Mouse (Mus musculus) heart, embryonic 14.5 days (tissue): Measurements from ENCODE around the gene Tshz2. TPM values are rescaled to one million over a fixed set of nuclear protein-coding genes. Genes with fewer than 3 reads are reported as not detected.
A peak's percentile ranks its signal among the peaks of the same experiment; 100 is the strongest.

Experiments
- ATAC-seq: fragments of 200-750 bp; cut with Nextera tagmentation; 2 replicates; pipeline ENCODE4 v1.8.0; 2017; ENCODE audit warnings: low read depth, moderate TSS enrichment; ENCODE audit not compliant: insufficient number of reproducible peaks, insufficient read depth, low FRiP score
- H3K27ac ChIP-seq, 2 experiments: fragments of 200-500 bp in 1 of 2; fragments of 300-500 bp in 1 of 2; sonication (generic) in 1 of 2; replicated peaks in 1 of 2; 2 replicates each; pipeline ENCODE4 v1.5.1; 2012 to 2014; ENCODE audit warnings: low read depth in 2 of 2, low read length in 2 of 2, control low read depth in 1 of 2, mild to moderate bottlenecking in 1 of 2, mixed read lengths in 1 of 2; ENCODE audit not compliant: control insufficient read depth in 1 of 2, insufficient read depth in 1 of 2
- H3K27me3 ChIP-seq: fragments of 300-500 bp; sonication (generic); 2 replicates; pipeline ENCODE4 v1.6.1; 2014; ENCODE audit warnings: mild to moderate bottlenecking, low read length, control low read depth; ENCODE audit not compliant: control insufficient read depth, insufficient read depth
- H3K36me3 ChIP-seq: fragments of 300-500 bp; sonication (generic); 2 replicates; pipeline ENCODE4 v1.6.1; 2014; ENCODE audit warnings: mild to moderate bottlenecking, control low read depth, low read length, mixed read lengths; ENCODE audit not compliant: control insufficient read depth, insufficient read depth
- H3K4me1 ChIP-seq, 2 experiments: fragments of 200-500 bp in 1 of 2; fragments of 300-500 bp in 1 of 2; sonication (generic) in 1 of 2; 2 replicates each; pipeline ENCODE4 v1.6.1; 2012 to 2014; ENCODE audit warnings: low read length in 2 of 2, control low read depth in 1 of 2, mixed read lengths in 1 of 2; ENCODE audit not compliant: control insufficient read depth in 2 of 2, insufficient read depth in 2 of 2
- H3K4me2 ChIP-seq: fragments of 300-500 bp; sonication (generic); 2 replicates; pipeline ENCODE4 v1.6.1; 2014; ENCODE audit warnings: mild to moderate bottlenecking, low read length
- H3K4me3 ChIP-seq, 2 experiments: fragments of 200-500 bp in 1 of 2; fragments of 300-500 bp in 1 of 2; sonication (generic) in 1 of 2; 2 replicates each; pipeline ENCODE4 v1.5.1; 2012 to 2014; ENCODE audit warnings: low read length in 2 of 2, mild to moderate bottlenecking in 2 of 2, control low read depth in 1 of 2, low read depth in 1 of 2, moderate library complexity in 1 of 2; ENCODE audit not compliant: control insufficient read depth in 1 of 2, insufficient read depth in 1 of 2
- H3K9ac ChIP-seq: fragments of 300-500 bp; sonication (generic); 2 replicates; pipeline ENCODE4 v1.6.1; 2014; ENCODE audit warnings: mild to moderate bottlenecking, low read length
- H3K9me3 ChIP-seq: fragments of 300-500 bp; sonication (generic); 2 replicates; pipeline ENCODE4 v1.6.1; 2016; ENCODE audit warnings: low read length, control low read depth; ENCODE audit not compliant: control insufficient read depth
- WGBS: fragments of 180-500 bp; shearing (Covaris S2); extraction: QIAGEN DNeasy Blood & Tissue Kit; methylation state at CpG from one replicate; pipeline ENCODE4 v1.1.7; 2014; 5-methylcytosine and 5-hydroxymethylcytosine counted together
- polyA plus RNA-seq: library from polyadenylated mRNA; unstranded; fragments of >200 nt; fragmentation: Nextera tagmentation; extraction: Ambion mirVana; gene quantifications from 2 replicates; pipeline ENCODE4 v1.2.1, GENCODE M21; 2014

The Tshz2 gene
- polyA plus RNA-seq, 1 experiment from 2014 or later: 3.4 TPM

GRCm38 (mm10) chr2:169699862-169700511 lies 67.2 kb downstream of the Tshz2 start:
- 5% methylated on average over 7 of the region's 7 CpGs for WGBS
- no peaks in the 10 kb centered on the region for H3K9me3 ChIP-seq
- H3K9ac ChIP-seq: no peak overlapping the region
- H3K27me3 ChIP-seq: no peaks in the 10 kb centered on the region
- H3K36me3 ChIP-seq: no peaks in the 10 kb centered on the region
- peak; percentile 81 for ATAC-seq
- H3K4me2 ChIP-seq: peak overlapping the region; percentile 51
- H3K4me1 ChIP-seq: peaks cover 22 to 34% of the 10 kb centered on the region in 2 experiments
- H3K4me3 ChIP-seq: 0 out of 4 replicates have a peak overlapping the region, but pooled peaks of 1 of the 2 experiments have one; percentile 10
- H3K27ac ChIP-seq: peak overlapping the region; percentile 62 to 86

GRCm38 (mm10) chr2:169702725-169703486 lies 70.1 kb downstream of the Tshz2 start:
- Histone ChIP-seq H3K4me3 (no peak overlapping the region), H3K4me1 (peaks cover 18 to 29% of the 10 kb centered on the region in 2 experiments), H3K9me3 (no peaks in the 10 kb centered on the region), H3K4me2 (no peak overlapping the region), H3K36me3 (no peaks in the 10 kb centered on the region), H3K27ac (no peak overlapping the region), H3K27me3 (no peaks in the 10 kb centered on the region), H3K9ac (no peak overlapping the region)
- no peak for ATAC-seq
- 57% methylated on average over 15 of the region's 15 CpGs for WGBS

- no peaks in the 10 kb centered on the region for H3K9me3 ChIP-seq
- no peak overlapping the region for H3K4me3 ChIP-seq
- WGBS: 85% methylated on average over 18 of the region's 18 CpGs
- H3K27me3 ChIP-seq: no peaks in the 10 kb centered on the region
- H3K36me3 ChIP-seq: no peaks in the 10 kb centered on the region
- H3K27ac ChIP-seq: no peak overlapping the region
- no peak overlapping the region for H3K9ac ChIP-seq
- peaks cover 11 to 12% of the 10 kb centered on the region in 2 experiments for H3K4me1 ChIP-seq
- no peak for ATAC-seq
- H3K4me2 ChIP-seq: no peak overlapping the region
Measured at GRCm38 (mm10) chr2:169721793-169722326, 89.0 kb downstream of the Tshz2 start.

- H3K4me2 ChIP-seq: no peak overlapping the region
- H3K4me3 ChIP-seq: no peak overlapping the region
- H3K36me3 ChIP-seq: no peaks in the 10 kb centered on the region
- no peaks in the 10 kb centered on the region for H3K9me3 ChIP-seq
- 81% methylated on average over 6 of the region's 6 CpGs for WGBS
- H3K27ac ChIP-seq: no peak overlapping the region
- no peak for ATAC-seq
- H3K27me3 ChIP-seq: no peaks in the 10 kb centered on the region
- no peak overlapping the region for H3K9ac ChIP-seq
- H3K4me1 ChIP-seq: peaks cover 11 to 12% of the 10 kb centered on the region in 2 experiments
Measured at GRCm38 (mm10) chr2:169722341-169722740, 89.5 kb downstream of the Tshz2 start.

- peak; percentile 47; the same call in 1 of the 2 replicates for ATAC-seq
- Histone ChIP-seq H3K4me2 (peak overlapping the region; percentile 46), H3K4me1 (peaks cover 15 to 16% of the 10 kb centered on the region in 2 experiments), H3K27ac (peak overlapping the region; percentile 76 to 88), H3K36me3 (no peaks in the 10 kb centered on the region), H3K9me3 (no peaks in the 10 kb centered on the region), H3K9ac (no peak overlapping the region), H3K4me3 (peak overlapping the region in 1 of 2 experiments; percentile 0; a peak in 1 of 4 replicates), H3K27me3 (no peaks in the 10 kb centered on the region)
- WGBS: 37% methylated on average over 24 of the region's 24 CpGs
Measured at GRCm38 (mm10) chr2:169723645-169724462, 91.0 kb downstream of the Tshz2 start.

- H3K36me3 ChIP-seq: no peaks in the 10 kb centered on the region
- WGBS: 62% methylated on average over 16 of the region's 16 CpGs
- H3K4me3 ChIP-seq: no peak overlapping the region
- no peaks in the 10 kb centered on the region for H3K9me3 ChIP-seq
- H3K4me2 ChIP-seq: no peak overlapping the region
- H3K27me3 ChIP-seq: no peaks in the 10 kb centered on the region
- no peak for ATAC-seq
- H3K9ac ChIP-seq: no peak overlapping the region
- H3K27ac ChIP-seq: peak overlapping the region in 1 of 2 experiments; percentile 8; a peak in 1 of 4 replicates
- peaks cover 24 to 28% of the 10 kb centered on the region in 2 experiments for H3K4me1 ChIP-seq
Measured at GRCm38 (mm10) chr2:169728651-169729280, 96.0 kb downstream of the Tshz2 start.
